Mouse (Mus musculus) liver, embryonic 14 days (tissue): ENCODE measurements around the gene Tldc1. TPM values are rescaled to one million over a fixed set of nuclear protein-coding genes. Genes with fewer than 3 reads are reported as not detected.

Source experiments
- polyA plus RNA-seq: library from polyadenylated mRNA; depleted of rRNA; stranded (reverse); fragments of >200 nt; gene quantifications from 2 replicates; pipeline ENCODE4 v1.2.3, GENCODE M21; 2012; rRNA removed

Gene Tldc1
- 2.6 and 2.9 TPM in 2 replicates for polyA plus RNA-seq

DNA sequence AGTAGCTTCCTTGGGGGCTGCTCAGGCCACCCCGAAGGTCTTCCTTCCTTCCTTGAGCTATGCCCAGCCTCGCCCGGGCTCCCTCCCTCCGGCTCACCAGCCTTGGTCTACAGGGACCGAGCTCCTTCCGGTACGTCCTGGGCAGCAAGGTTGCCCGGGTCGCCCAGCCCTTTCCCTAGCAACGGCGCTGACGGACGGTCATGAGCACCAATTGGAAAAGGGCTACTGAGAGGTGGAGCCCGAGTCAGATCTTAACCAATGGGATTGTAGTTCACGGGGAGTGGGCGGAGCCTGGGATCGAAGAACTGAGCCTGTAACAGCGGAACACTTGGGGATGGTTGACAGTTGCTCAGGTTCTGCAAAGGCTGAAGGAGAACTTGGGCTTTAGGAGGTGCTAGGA, at the start of gene Tldc1:
Tldc1 (minus strand) TSS at position 154 of the 400 bp plus-strand sequence.

Other genes starting within 250 kb of the Tldc1 start
- 21.2 and 25.1 TPM in 2 replicates for gene Mbtps1, start 219.7 kb downstream of the Tldc1 start, polyA plus RNA-seq
- gene Hsdl1, start 203.2 kb downstream of the Tldc1 start, polyA plus RNA-seq, result 7.5 and 8.0 TPM in 2 replicates
- 0.03 and 0.05 TPM in 2 replicates for gene Dnaaf1, start 203.2 kb downstream of the Tldc1 start, polyA plus RNA-seq
- 5.6 and 6.9 TPM in 2 replicates for gene Taf1c, start 173.2 kb downstream of the Tldc1 start, polyA plus RNA-seq
- gene Adad2, start 165.7 kb downstream of the Tldc1 start, polyA plus RNA-seq, result not detected in 2 replicates
- not detected in 2 replicates for gene Kcng4, start 142.7 kb downstream of the Tldc1 start, polyA plus RNA-seq
- 0.77 and 1.1 TPM in 2 replicates for gene Wfdc1, start 112.1 kb downstream of the Tldc1 start, polyA plus RNA-seq
- gene Atp2c2, start 78.4 kb downstream of the Tldc1 start, polyA plus RNA-seq, result 0.07 and 0.08 TPM in 2 replicates
- 57.7 and 72.9 TPM in 2 replicates for gene Cotl1, start 62.1 kb upstream of the Tldc1 start, polyA plus RNA-seq
- 2.6 and 2.7 TPM in 2 replicates for gene Klhl36, start 83.8 kb upstream of the Tldc1 start, polyA plus RNA-seq
- gene Usp10, start 131.9 kb upstream of the Tldc1 start, polyA plus RNA-seq, result 38.7 and 49.6 TPM in 2 replicates
- gene Gm20388, start 132.4 kb upstream of the Tldc1 start, polyA plus RNA-seq, result 7.1 and 8.4 TPM in 2 replicates
- 0.31 and 0.38 TPM in 2 replicates for gene Crispld2, start 214.0 kb upstream of the Tldc1 start, polyA plus RNA-seq